Mouse (Mus musculus): ENCODE results near the gene Olfr1254.

The Olfr1254 gene

GRCm38 (mm10) chr2:89793519-89793918 lies at the start of gene Olfr1254:
Olfr1254 (minus strand) TSS chr2:89793619.
- DNase-seq (ENCODE audit: low read depth, low spot score), result no peak

GRCm38 (mm10) chr2:89841455-89841854 lies 48.0 kb upstream of the Olfr1254 start, which contains the start of gene Olfr1256:
Olfr1256 (minus strand) TSS chr2:89841555.
- no peak for DNase-seq (ENCODE audit: low read depth, low spot score)

GRCm38 (mm10) chr2:89820216-89820615 lies 26.8 kb upstream of the Olfr1254 start:
- no peak for DNase-seq (ENCODE audit: low read depth, low spot score)

- no peak for DNase-seq (ENCODE audit: low read depth, low spot score)
These were observed 18.3 kb upstream of the Olfr1254 start, which contains the start of gene Olfr1255 for GRCm38 (mm10) chr2:89811751-89812150. Olfr1255 (plus strand) TSS chr2:89812051.

- no peak for DNase-seq (ENCODE audit: low read depth, low spot score)
These were observed 17.3 kb upstream of the Olfr1254 start for GRCm38 (mm10) chr2:89810751-89811150.

- DNase-seq (ENCODE audit: low read depth, low spot score), result no peak
These were observed 6.2 kb upstream of the Olfr1254 start for GRCm38 (mm10) chr2:89799583-89799982.

- DNase-seq (ENCODE audit: low read depth, low spot score), result no peak
These were observed 36.4 kb downstream of the Olfr1254 start, which contains the start of gene Olfr1253 for GRCm38 (mm10) chr2:89756990-89757389. Olfr1253 (minus strand) TSS chr2:89757090.
